Mouse (Mus musculus): ENCODE measurements around the gene Coro2a. TPM values are rescaled to one million over a fixed set of nuclear protein-coding genes. Genes with fewer than 3 reads are reported as not detected.

Coro2a gene
- total and polyA plus RNA-seq, 3 experiments = 0.39 to 2.1 (median 0.43) TPM

- no peaks in the 10 kb centered on the region for H3K36me3 ChIP-seq (ENCODE audit: control insufficient read depth, insufficient read depth, low read length)
- whole genome bisulfite sequencing = 81% methylated on average over 9 of the region's 9 CpGs
- no peak overlapping the region for H3K4me3 ChIP-seq
- no peak overlapping the region for H3K27ac ChIP-seq
- peaks cover 2% of the 10 kb centered on the region; the same call in 1 of the 2 replicates for H3K4me1 ChIP-seq (ENCODE audit: control insufficient read depth, insufficient read depth, low read length)
- no peak for DNase-seq
- peaks cover 3% of the 10 kb centered on the region; the same call in 1 of the 2 replicates for H3K27me3 ChIP-seq (ENCODE audit: control insufficient read depth, insufficient read depth, low read length)
- no peaks in the 10 kb centered on the region for H3K79me2 ChIP-seq (replicated peaks; ENCODE audit: control insufficient read depth, insufficient read depth, low read length)
- intact Hi-C loops (cut with DNase I) = no loop called here
- H3K9ac ChIP-seq (ENCODE audit: low read depth, low read length) = no peak overlapping the region
- TF ChIP-seq POLR2A (IDR thresholded peaks at IDR 0.05; ENCODE audit: insufficient read depth, low read depth, low read length) (no peak), EP300 (IDR thresholded peaks at IDR 0.05; ENCODE audit: insufficient read depth, low read depth, low read length) (no peak), CTCF (IDR thresholded peaks at IDR 0.05) (no peak)
Measured at GRCm38 (mm10) chr4:46591833-46592520, 10.0 kb downstream of the Coro2a start.

- DNase-seq = no peak
- Histone ChIP-seq H3K9ac (ENCODE audit: low read depth, low read length) (no peak overlapping the region), H3K4me1 (ENCODE audit: control insufficient read depth, insufficient read depth, low read length) (peaks cover 2% of the 10 kb centered on the region; the same call in 1 of the 2 replicates), H3K27ac (no peak overlapping the region), H3K27me3 (ENCODE audit: control insufficient read depth, insufficient read depth, low read length) (no peaks in the 10 kb centered on the region), H3K79me2 (replicated peaks; ENCODE audit: control insufficient read depth, insufficient read depth, low read length) (no peaks in the 10 kb centered on the region), H3K4me3 (no peak overlapping the region), H3K36me3 (ENCODE audit: control insufficient read depth, insufficient read depth, low read length) (no peaks in the 10 kb centered on the region)
- 62% methylated on average over 4 of the region's 4 CpGs for WGBS
- intact Hi-C loops (cut with DNase I) = no loop called here
- TF ChIP-seq CTCF (IDR thresholded peaks at IDR 0.05) (no peak), POLR2A (IDR thresholded peaks at IDR 0.05; ENCODE audit: insufficient read depth, low read depth, low read length) (no peak), EP300 (IDR thresholded peaks at IDR 0.05; ENCODE audit: insufficient read depth, low read depth, low read length) (no peak)
Measured at GRCm38 (mm10) chr4:46590810-46591209, 11.2 kb downstream of the Coro2a start.

GRCm38 (mm10) chr4:46589946-46590684, 11.9 kb downstream of the Coro2a start:
- DNase-seq = no peak
- no peak for TF ChIP-seq EP300 (IDR thresholded peaks at IDR 0.05; ENCODE audit: insufficient read depth, low read depth, low read length)
- no peak for TF ChIP-seq CTCF (IDR thresholded peaks at IDR 0.05)
- no peak for TF ChIP-seq POLR2A (IDR thresholded peaks at IDR 0.05; ENCODE audit: insufficient read depth, low read depth, low read length)
- no peak overlapping the region for H3K9ac ChIP-seq (ENCODE audit: low read depth, low read length)
- peaks cover 2% of the 10 kb centered on the region; the same call in 1 of the 2 replicates for H3K4me1 ChIP-seq (ENCODE audit: control insufficient read depth, insufficient read depth, low read length)
- no peak overlapping the region for H3K27ac ChIP-seq
- no peaks in the 10 kb centered on the region for H3K27me3 ChIP-seq (ENCODE audit: control insufficient read depth, insufficient read depth, low read length)
- 56% methylated on average over 5 of the region's 5 CpGs for WGBS
- intact Hi-C loops (cut with DNase I) = no loop called here
- H3K36me3 ChIP-seq (ENCODE audit: control insufficient read depth, insufficient read depth, low read length) = no peaks in the 10 kb centered on the region
- H3K79me2 ChIP-seq (replicated peaks; ENCODE audit: control insufficient read depth, insufficient read depth, low read length) = no peaks in the 10 kb centered on the region
- H3K4me3 ChIP-seq = no peak overlapping the region

GRCm38 (mm10) chr4:46589151-46589550, 12.9 kb downstream of the Coro2a start:
- no peak overlapping the region for H3K4me3 ChIP-seq
- no peak overlapping the region for H3K27ac ChIP-seq
- no peaks in the 10 kb centered on the region for H3K27me3 ChIP-seq (ENCODE audit: control insufficient read depth, insufficient read depth, low read length)
- H3K4me1 ChIP-seq (ENCODE audit: control insufficient read depth, insufficient read depth, low read length) = peaks cover 2% of the 10 kb centered on the region; the same call in 1 of the 2 replicates
- no peak overlapping the region for H3K9ac ChIP-seq (ENCODE audit: low read depth, low read length)
- TF ChIP-seq POLR2A (IDR thresholded peaks at IDR 0.05; ENCODE audit: insufficient read depth, low read depth, low read length) (no peak), CTCF (IDR thresholded peaks at IDR 0.05) (no peak), EP300 (IDR thresholded peaks at IDR 0.05; ENCODE audit: insufficient read depth, low read depth, low read length) (no peak)
- no peaks in the 10 kb centered on the region for H3K36me3 ChIP-seq (ENCODE audit: control insufficient read depth, insufficient read depth, low read length)
- whole genome bisulfite sequencing = 88% methylated on average over 8 of the region's 8 CpGs
- DNase-seq = no peak
- no peaks in the 10 kb centered on the region for H3K79me2 ChIP-seq (replicated peaks; ENCODE audit: control insufficient read depth, insufficient read depth, low read length)
- intact Hi-C loops (cut with DNase I) = no loop called here

GRCm38 (mm10) chr4:46586473-46586872, 15.5 kb downstream of the Coro2a start:
- no peak overlapping the region for H3K27ac ChIP-seq
- DNase-seq = no peak
- H3K79me2 ChIP-seq (replicated peaks; ENCODE audit: control insufficient read depth, insufficient read depth, low read length) = no peaks in the 10 kb centered on the region
- H3K9ac ChIP-seq (ENCODE audit: low read depth, low read length) = no peak overlapping the region
- no peaks in the 10 kb centered on the region for H3K27me3 ChIP-seq (ENCODE audit: control insufficient read depth, insufficient read depth, low read length)
- no peak for TF ChIP-seq CTCF (IDR thresholded peaks at IDR 0.05)
- WGBS = 80% methylated on average over 4 of the region's 4 CpGs
- H3K36me3 ChIP-seq (ENCODE audit: control insufficient read depth, insufficient read depth, low read length) = no peaks in the 10 kb centered on the region
- H3K4me1 ChIP-seq (ENCODE audit: control insufficient read depth, insufficient read depth, low read length) = peaks cover 2% of the 10 kb centered on the region; the same call in 1 of the 2 replicates
- intact Hi-C loops (cut with DNase I) = no loop called here
- no peak overlapping the region for H3K4me3 ChIP-seq

GRCm38 (mm10) chr4:46585811-46586190, 16.2 kb downstream of the Coro2a start:
- no peak for DNase-seq
- H3K9ac ChIP-seq (ENCODE audit: low read depth, low read length) = no peak overlapping the region
- peaks cover 2% of the 10 kb centered on the region; the same call in 1 of the 2 replicates for H3K4me1 ChIP-seq (ENCODE audit: control insufficient read depth, insufficient read depth, low read length)
- WGBS = 34% methylated on average over 8 of the region's 8 CpGs
- H3K27ac ChIP-seq = no peak overlapping the region
- no peaks in the 10 kb centered on the region for H3K36me3 ChIP-seq (ENCODE audit: control insufficient read depth, insufficient read depth, low read length)
- no peaks in the 10 kb centered on the region for H3K79me2 ChIP-seq (replicated peaks; ENCODE audit: control insufficient read depth, insufficient read depth, low read length)
- H3K27me3 ChIP-seq (ENCODE audit: control insufficient read depth, insufficient read depth, low read length) = no peaks in the 10 kb centered on the region
- TF ChIP-seq POLR2A (IDR thresholded peaks at IDR 0.05; ENCODE audit: insufficient read depth, low read depth, low read length) (no peak), EP300 (IDR thresholded peaks at IDR 0.05; ENCODE audit: insufficient read depth, low read depth, low read length) (no peak), CTCF (IDR thresholded peaks at IDR 0.05) (no peak)
- intact Hi-C loops (cut with DNase I) = loop anchor here (1.0 kb wide), 1 partner anchor 12 kb away; no protein-coding TSS in a partner anchor
- H3K4me3 ChIP-seq = no peak overlapping the region

Measured in heart, adult 2 months (tissue).